10 mouse cellular contexts compared by ENCODE assay signal in genomic region chr9:13686977-13687659, GRCm38 (mm10).
DNase-seq lines count a peak whose midpoint lies in the region; ATAC-seq and TF ChIP-seq lines count a peak whose summit lies in the region.
"Had no signal": no experiment of that assay in that cellular context is flagged by ENCODE, and none has a peak within 500 bp of the region (broad histone marks: within the 10 kb centered on the region; RNA-seq: fewer than 3 reads in every experiment).

No protein-coding gene starts in this region.

- DNase-seq in kidney, adult 9 months, result peak; percentile 29
- DNase-seq in CH12.LX (ENCODE audit: extremely low read depth), result peak; percentile 55
- DNase-seq in retina, embryonic 14.5 days (ENCODE audit: low spot score), result peak; percentile 53
- DNase-seq in ovary, adult 18-20 months (ENCODE audit: low spot score), result no peak
- DNase-seq in gastrocnemius, postnatal 4 days (ENCODE audit: low spot score in 2 of 2), result no peak

- ATAC-seq in kidney, embryonic 14.5 days (ENCODE audit: low FRiP score, low TSS enrichment), result no peak
- ATAC-seq in activated CD4-positive, CD25-positive, alpha-beta regulatory T cell, adult 4 months, result peak; percentile 46
- no peak for ATAC-seq in frontal cortex, adult (ENCODE audit: low TSS enrichment)
- ATAC-seq: inflammation-experienced regulatory T-cells, adult 6 months had no signal

- TF ChIP-seq RAD21 in CH12.LX (IDR thresholded peaks at IDR 0.05; ENCODE audit: low read depth, low read length), result peak; percentile 35

- no peaks in the 10 kb centered on the region for H3K4me1 ChIP-seq in kidney, embryonic 14.5 days (ENCODE audit: control insufficient read depth, insufficient read depth, low read length)
- H3K4me1 ChIP-seq in CH12.LX (ENCODE audit: control insufficient read depth in 1 of 2, insufficient read depth in 2 of 2), result peaks cover 2 to 31% of the 10 kb centered on the region in 2 experiments; a peak in 3 of 4 replicates

- no peak for TF ChIP-seq EP300 in CH12.LX (IDR thresholded peaks at IDR 0.05; ENCODE audit: low read length)

- TF ChIP-seq CTCF in CH12.LX (conservative IDR thresholded peaks at IDR 0.05 in 1 of 2, IDR thresholded peaks at IDR 0.05 in 1 of 2; ENCODE audit: low read depth in 2 of 2, low read length in 2 of 2), result peak; percentile 25 to 64; a peak in 3 of 4 replicates

- H3K4me3 ChIP-seq in kidney, embryonic 14.5 days (ENCODE audit: low read length), result no peak overlapping the region
- no peak overlapping the region for H3K4me3 ChIP-seq in CH12.LX (replicated peaks in 1 of 3; ENCODE audit: low read depth in 2 of 3, low read length in 2 of 3, poor library complexity in 1 of 3)
- H3K4me3 ChIP-seq: neural tube, embryonic 13.5 days had no signal

- no peaks in the 10 kb centered on the region for H3K9me3 ChIP-seq in kidney, embryonic 14.5 days (ENCODE audit: control insufficient read depth, low read length)
- no peaks in the 10 kb centered on the region for H3K9me3 ChIP-seq in CH12.LX (replicated peaks; ENCODE audit: low read length)
- H3K9me3 ChIP-seq: neural tube, embryonic 13.5 days had no signal

- in situ Hi-C loops in CH12.LX (cut with MboI; ENCODE audit: low pct_ligation_motif_present, low pct_unique_long_range_greater_than_20kb, low sequenced_read_pairs), result no loop called here

- H3K36me3 ChIP-seq in kidney, embryonic 14.5 days (ENCODE audit: control insufficient read depth, insufficient read depth, low read length), result no peaks in the 10 kb centered on the region
- H3K36me3 ChIP-seq in CH12.LX (replicated peaks in 1 of 2; ENCODE audit: control insufficient read depth in 1 of 2, insufficient read depth in 1 of 2, low read length in 1 of 2), result no peaks in the 10 kb centered on the region
- H3K36me3 ChIP-seq: neural tube, embryonic 13.5 days had no signal

- H3K27me3 ChIP-seq in kidney, embryonic 14.5 days (ENCODE audit: control insufficient read depth, insufficient read depth, low read length), result no peaks in the 10 kb centered on the region
- H3K27me3 ChIP-seq in CH12.LX (replicated peaks), result no peaks in the 10 kb centered on the region
- H3K27me3 ChIP-seq: neural tube, embryonic 13.5 days had no signal

- H3K79me2 ChIP-seq in CH12.LX (replicated peaks; ENCODE audit: control insufficient read depth, extremely low read depth, insufficient read depth, poor library complexity, severe bottlenecking), result no peaks in the 10 kb centered on the region

- 89% methylated on average over 19 of the region's 19 CpGs for WGBS in kidney, embryonic 14.5 days

- H3K9ac ChIP-seq in kidney, embryonic 14.5 days (ENCODE audit: low read depth, low read length), result no peak overlapping the region
- no peak overlapping the region for H3K9ac ChIP-seq in CH12.LX (ENCODE audit: insufficient read depth, low read depth)
- H3K9ac ChIP-seq: neural tube, embryonic 13.5 days had no signal

- no peak overlapping the region for H3K27ac ChIP-seq in kidney, embryonic 14.5 days (ENCODE audit: low read depth, low read length)
- H3K27ac ChIP-seq in CH12.LX (ENCODE audit: insufficient read depth, low read depth), result no peak overlapping the region
- H3K27ac ChIP-seq: neural tube, embryonic 13.5 days had no signal

- H3K4me2 ChIP-seq in kidney, embryonic 14.5 days (replicated peaks; ENCODE audit: low read depth, low read length), result no peak overlapping the region
- no peak overlapping the region for H3K4me2 ChIP-seq in CH12.LX (ENCODE audit: insufficient read depth, low read depth, poor library complexity, severe bottlenecking)
- H3K4me2 ChIP-seq: neural tube, embryonic 13.5 days had no signal

- dilution Hi-C loops in CH12.LX (cut with MboI; ENCODE audit: extremely low pct_ligation_motif_present, extremely low pct_unique_long_range_greater_than_20kb, low sequenced_read_pairs), result no loop called here

- TF ChIP-seq POLR2A in CH12.LX (IDR thresholded peaks at IDR 0.05; ENCODE audit: low read depth, low read length), result no peak

TF ChIP-seq in CH12.LX, 34 proteins besides CTCF, POLR2A, EP300 and RAD21:
- TF ChIP-seq SMC3 (IDR thresholded peaks at IDR 0.05; ENCODE audit: low read depth, low read length) (peak; percentile 65), ELF1 (IDR thresholded peaks at IDR 0.05; ENCODE audit: low read depth, low read length) (no peak)

Comparison
In these comparisons a context has a peak if more than half of its experiments do, and no peak if none do; other contexts are left out.
1. DNase-seq: peak in kidney, adult 9 months (single experiment), CH12.LX (single experiment) and retina, embryonic 14.5 days (single experiment); none in ovary, adult 18-20 months (single experiment) and gastrocnemius, postnatal 4 days (0 of 2).